Mouse (Mus musculus) ES-E14 (cell line): ENCODE data around the gene Nps. TPM values are rescaled to one million over a fixed set of nuclear protein-coding genes. Genes with fewer than 3 reads are reported as not detected.

Experiments used
- DNase-seq: peaks from one replicate; pipeline ENCODE4 v3.0.0-alpha.2; 2013; ENCODE audit warnings: low read depth, low spot score
- H3K27ac ChIP-seq: 2 replicates; pipeline ENCODE4 v1.5.1; 2012; ENCODE audit warnings: low read depth, mild to moderate bottlenecking, low read length, moderate library complexity, mixed read lengths; ENCODE audit not compliant: poor library complexity, insufficient read depth, severe bottlenecking
- H3K36me3 ChIP-seq: 2 replicates; pipeline ENCODE4 v1.6.1; 2012; ENCODE audit warnings: mild to moderate bottlenecking, low read length, moderate library complexity, mixed read lengths; ENCODE audit not compliant: control insufficient read depth, poor library complexity, insufficient read depth, severe bottlenecking
- H3K4me1 ChIP-seq, 2 experiments: fragments of 150-350 bp in 1 of 2; sonication (generic) in 1 of 2; 2 replicates each; pipeline ENCODE4 v1.6.1; 2012; ENCODE audit warnings: low read length in 2 of 2, mild to moderate bottlenecking in 1 of 2, mixed read lengths in 1 of 2; ENCODE audit not compliant: control insufficient read depth in 2 of 2, insufficient read depth in 2 of 2, poor library complexity in 1 of 2
- H3K4me3 ChIP-seq, 2 experiments: fragments of 150-350 bp in 1 of 2; sonication (generic) in 1 of 2; 2 replicates each; pipeline ENCODE4 v1.5.1; 2012; ENCODE audit warnings: low read length in 2 of 2, low read depth in 1 of 2, mild to moderate bottlenecking in 1 of 2, mixed read lengths in 1 of 2; ENCODE audit not compliant: insufficient read depth in 1 of 2, poor library complexity in 1 of 2, severe bottlenecking in 1 of 2
- H3K9ac ChIP-seq: 2 replicates; pipeline ENCODE4 v1.6.1; 2012; ENCODE audit warnings: low read depth, mild to moderate bottlenecking, low read length, mixed read lengths; ENCODE audit not compliant: poor library complexity, insufficient read depth, severe bottlenecking
- H3K9me3 ChIP-seq: fragments of 150-350 bp; sonication (generic); 2 replicates; pipeline ENCODE4 v1.6.1; 2012; ENCODE audit warnings: low read depth, mild to moderate bottlenecking, low read length; ENCODE audit not compliant: control insufficient read depth, insufficient read depth
- CHD2 ChIP-seq: IDR thresholded peaks from 2 replicates; pipeline ENCODE4 v1.6.1; 2014; ENCODE audit warnings: mild to moderate bottlenecking, low read depth, low read length, inconsistent platforms
- HCFC1 ChIP-seq: IDR thresholded peaks from 2 replicates; pipeline ENCODE4 v1.6.1; 2012; ENCODE audit warnings: low read length, inconsistent platforms, borderline replicate concordance; ENCODE audit not compliant: insufficient read depth
- MAFK ChIP-seq: IDR thresholded peaks from 2 replicates; pipeline ENCODE4 v1.6.1; 2014; ENCODE audit warnings: mild to moderate bottlenecking, low read depth, low read length, inconsistent platforms; ENCODE audit not compliant: insufficient read depth
- ZC3H11A ChIP-seq: IDR thresholded peaks from 2 replicates; pipeline ENCODE4 v1.6.1; 2012; ENCODE audit warnings: low read depth, mild to moderate bottlenecking, inconsistent platforms, low read length, borderline replicate concordance
- ZNF384 ChIP-seq: IDR thresholded peaks from 2 replicates; pipeline ENCODE4 v1.6.1; 2012; ENCODE audit warnings: low read depth, low read length, inconsistent platforms
- in situ Hi-C, 2 experiments: fragments of 600-800 bp; cut with MboI; formaldehyde crosslinking; loops; one replicate each; pipeline ENCODE4 v1.15.1; 2025; ENCODE audit warnings: low sequenced_read_pairs in 2 of 2, inconsistent platforms in 1 of 2; ENCODE audit not compliant: unreplicated experiment in 2 of 2
- total RNA-seq: library from RNA; depleted of rRNA; stranded (reverse); fragments of 300-350 nt; gene quantifications from 2 replicates; pipeline ENCODE4 v1.2.3, GENCODE M21; 2012

Gene Nps
- total RNA-seq, 1 experiment: not detected

GRCm38 (mm10) chr7:135240636-135241035, 17.9 kb upstream of the Nps start:
- in situ Hi-C loops: no loop called here
- TF ChIP-seq CHD2 (no peak), HCFC1 (no peak), ZC3H11A (no peak), MAFK (no peak), ZNF384 (no peak)
- DNase-seq: no peak
- Histone ChIP-seq H3K4me1 (no peaks in the 10 kb centered on the region), H3K9me3 (no peaks in the 10 kb centered on the region), H3K9ac (no peak overlapping the region), H3K4me3 (no peak overlapping the region), H3K27ac (no peak overlapping the region), H3K36me3 (no peaks in the 10 kb centered on the region)

DNA sequence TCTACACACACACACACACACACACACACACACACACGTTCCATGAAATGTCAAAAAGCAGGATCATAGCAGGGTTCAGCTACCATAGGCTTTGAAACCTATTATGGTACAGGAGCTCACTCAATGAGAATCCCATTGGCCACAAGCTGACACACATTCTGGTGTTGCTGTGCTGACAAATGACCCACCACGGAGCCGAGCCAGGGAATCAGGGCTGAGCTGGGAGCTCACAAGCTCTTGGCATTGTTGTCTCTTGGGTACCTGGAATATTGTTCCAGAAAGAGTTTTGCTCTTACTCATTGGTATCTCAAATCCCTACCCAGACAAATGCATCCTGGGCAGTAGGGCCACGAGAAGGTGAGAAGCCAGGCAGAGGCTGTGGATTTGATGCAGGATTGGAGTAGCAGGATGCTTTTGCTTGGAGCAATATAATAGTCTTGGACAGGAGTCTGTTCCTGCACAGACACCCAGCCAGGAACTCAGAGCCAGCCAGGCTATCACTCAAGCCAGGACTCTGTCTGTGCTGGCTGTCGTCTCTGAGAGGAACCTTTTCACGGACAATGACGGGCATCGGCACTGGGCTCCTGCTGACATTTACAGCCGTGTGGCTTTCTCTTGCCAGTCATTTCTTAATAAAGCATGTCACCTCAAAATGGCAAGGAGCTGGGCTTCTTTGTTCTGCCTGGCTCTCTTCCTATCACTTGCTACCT, 14.2 kb upstream of the Nps start:
- Histone ChIP-seq H3K4me1 (no peaks in the 10 kb centered on the region), H3K9ac (no peak overlapping the region), H3K9me3 (no peaks in the 10 kb centered on the region), H3K36me3 (no peaks in the 10 kb centered on the region), H3K4me3 (no peak overlapping the region), H3K27ac (no peak overlapping the region)
- TF ChIP-seq ZNF384 (no peak), MAFK (no peak), ZC3H11A (no peak), CHD2 (no peak), HCFC1 (no peak)
- in situ Hi-C loops: no loop called here
- no peak for DNase-seq

DNA sequence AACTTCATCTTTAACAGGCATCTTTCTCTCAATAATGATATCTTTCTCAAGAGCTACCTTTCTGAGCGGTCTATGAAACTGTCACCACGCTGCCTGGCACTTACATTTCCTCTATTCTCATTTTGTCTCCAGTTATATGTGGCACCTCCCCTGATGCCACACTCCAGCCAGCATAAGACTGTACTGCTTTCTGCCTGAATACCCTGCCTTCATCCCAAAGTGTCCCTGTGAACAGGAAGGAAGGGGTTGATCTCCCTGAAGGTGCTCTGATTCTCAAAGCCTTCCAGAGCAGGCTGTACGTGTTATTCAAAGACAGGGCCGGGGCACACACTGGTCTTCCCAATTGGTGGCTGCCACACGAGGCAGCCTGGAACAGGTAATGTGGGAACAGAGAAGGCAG, 12.1 kb upstream of the Nps start:
- in situ Hi-C loops: no loop called here
- no peak for TF ChIP-seq HCFC1
- TF ChIP-seq ZC3H11A: no peak
- no peak for TF ChIP-seq CHD2
- TF ChIP-seq MAFK: no peak
- TF ChIP-seq ZNF384: no peak
- Histone ChIP-seq H3K9me3 (no peaks in the 10 kb centered on the region), H3K4me3 (no peak overlapping the region), H3K9ac (no peak overlapping the region), H3K4me1 (no peaks in the 10 kb centered on the region), H3K36me3 (no peaks in the 10 kb centered on the region), H3K27ac (no peak overlapping the region)
- DNase-seq: no peak

DNA sequence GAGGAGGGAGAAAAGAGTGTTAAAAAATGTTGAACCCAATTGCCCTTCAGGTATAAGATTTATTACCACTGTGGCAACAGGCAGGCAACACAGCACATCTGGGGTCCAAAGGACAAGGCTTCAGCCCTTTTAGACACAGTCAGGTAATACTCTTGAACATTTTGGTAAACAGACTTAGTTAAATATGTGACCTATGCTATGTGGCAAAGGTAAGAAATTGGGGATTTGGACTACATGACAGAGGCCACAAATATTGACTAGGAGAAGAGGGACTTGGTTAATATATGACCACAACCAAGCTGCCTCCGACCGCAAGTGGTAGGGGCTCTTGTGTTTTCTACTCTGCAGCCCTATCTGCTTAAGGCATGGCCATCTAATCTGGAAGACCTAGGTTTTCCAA, 5.3 kb upstream of the Nps start:
- H3K4me1 ChIP-seq: no peaks in the 10 kb centered on the region
- H3K36me3 ChIP-seq: no peaks in the 10 kb centered on the region
- no peak overlapping the region for H3K27ac ChIP-seq
- H3K9ac ChIP-seq: no peak overlapping the region
- H3K9me3 ChIP-seq: no peaks in the 10 kb centered on the region
- TF ChIP-seq ZC3H11A: no peak
- no peak for TF ChIP-seq ZNF384
- in situ Hi-C loops: no loop called here
- no peak overlapping the region for H3K4me3 ChIP-seq
- DNase-seq: no peak

- no peaks in the 10 kb centered on the region for H3K36me3 ChIP-seq
- H3K4me3 ChIP-seq: no peak overlapping the region
- in situ Hi-C loops: no loop called here
- H3K9me3 ChIP-seq: no peaks in the 10 kb centered on the region
- no peak for DNase-seq
- no peak overlapping the region for H3K27ac ChIP-seq
- no peaks in the 10 kb centered on the region for H3K4me1 ChIP-seq
- TF ChIP-seq ZC3H11A (no peak), HCFC1 (no peak), CHD2 (no peak), ZNF384 (no peak), MAFK (no peak)
- H3K9ac ChIP-seq: no peak overlapping the region
Measured at GRCm38 (mm10) chr7:135254423-135254822, 4.1 kb upstream of the Nps start.
